Mouse (Mus musculus) T-helper 17 cell (primary cell): ENCODE measurements around the gene Itgb7.

ENCODE experiments used
- in situ Hi-C, 2 experiments: fragments of 300-600 bp; cut with MboI, MseI; formaldehyde crosslinking; loops; 1 replicate in 1 of 2; 2 replicates in 1 of 2; pipeline ENCODE4 v1.15.1; 2025; ENCODE audit warnings: high pct_unique_total_duplicates in 2 of 2

Gene Itgb7

GRCm38 (mm10) chr15:102249251-102249691, 17.5 kb upstream of the Itgb7 start:
- in situ Hi-C loops, result no loop called here

GRCm38 (mm10) chr15:102248812-102249191, 17.1 kb upstream of the Itgb7 start:
- in situ Hi-C loops, result no loop called here

GRCm38 (mm10) chr15:102248131-102248811, 16.5 kb upstream of the Itgb7 start:
- in situ Hi-C loops, result no loop called here

- in situ Hi-C loops, result no loop called here
Observed at GRCm38 (mm10) chr15:102247252-102248130, 15.7 kb upstream of the Itgb7 start.

- in situ Hi-C loops, result no loop called here
Observed at GRCm38 (mm10) chr15:102246866-102247251, 15.1 kb upstream of the Itgb7 start.

- in situ Hi-C loops, result no loop called here
Observed at GRCm38 (mm10) chr15:102245891-102246741, 14.4 kb upstream of the Itgb7 start.

GRCm38 (mm10) chr15:102245461-102245881, 13.7 kb upstream of the Itgb7 start:
- in situ Hi-C loops, result no loop called here

- in situ Hi-C loops, result loop anchor here in 1 of 2 experiments (5.0 kb wide), 1 partner anchor 73 kb away; no protein-coding TSS in a partner anchor
Observed at GRCm38 (mm10) chr15:102244306-102245191, 12.8 kb upstream of the Itgb7 start.

GRCm38 (mm10) chr15:102243229-102244190, 11.8 kb upstream of the Itgb7 start:
- in situ Hi-C loops, result loop anchor here in 1 of 2 experiments (5.0 kb wide), 1 partner anchor 74 kb away; no protein-coding TSS in a partner anchor

GRCm38 (mm10) chr15:102242404-102243228, 10.9 kb upstream of the Itgb7 start:
- in situ Hi-C loops, result loop anchor here in 1 of 2 experiments (5.0 kb wide), 1 partner anchor 75 kb away; no protein-coding TSS in a partner anchor

- in situ Hi-C loops, result loop anchor here in 1 of 2 experiments (5.0 kb wide), 1 partner anchor 77 kb away; no protein-coding TSS in a partner anchor
Observed at GRCm38 (mm10) chr15:102240607-102241006, 8.9 kb upstream of the Itgb7 start.

GRCm38 (mm10) chr15:102239851-102240250, 8.1 kb upstream of the Itgb7 start:
- in situ Hi-C loops, result loop anchor here (5.0 to 10.0 kb wide), 2 partner anchors 77 to 2005 kb away; no protein-coding TSS in a partner anchor

- in situ Hi-C loops, result loop anchor here in 1 of 2 experiments (10.0 kb wide), 1 partner anchor 2004 kb away; no protein-coding TSS in a partner anchor
Observed at GRCm38 (mm10) chr15:102239260-102239590, 7.5 kb upstream of the Itgb7 start.

- in situ Hi-C loops, result loop anchor here in 1 of 2 experiments (10.0 kb wide), 1 partner anchor 2004 kb away; no protein-coding TSS in a partner anchor
Observed at GRCm38 (mm10) chr15:102238543-102239259, 7.0 kb upstream of the Itgb7 start.

GRCm38 (mm10) chr15:102235371-102236027, 3.8 kb upstream of the Itgb7 start:
- in situ Hi-C loops, result loop anchor here in 1 of 2 experiments (10.0 kb wide), 1 partner anchor 2001 kb away; no protein-coding TSS in a partner anchor

- in situ Hi-C loops, result loop anchor here in 1 of 2 experiments (10.0 kb wide), 1 partner anchor 1999 kb away; no protein-coding TSS in a partner anchor
Observed at GRCm38 (mm10) chr15:102233896-102234295, 2.2 kb upstream of the Itgb7 start.

GRCm38 (mm10) chr15:102232764-102233163, 1.0 kb upstream of the Itgb7 start:
- in situ Hi-C loops, result loop anchor here in 1 of 2 experiments (10.0 kb wide), 1 partner anchor 1998 kb away; no protein-coding TSS in a partner anchor
